Mouse (Mus musculus): ENCODE data around the gene Hba-x.
"Not testable (repeated sequence)": the region's sequence is repeated elsewhere in the genome, so short reads cannot be mapped to it uniquely, and the experiment has no call there.

Gene Hba-x

GRCm38 (mm10) chr11:32250880-32251763 lies 25.1 kb upstream of the Hba-x start:
- DNase-seq = no peak

- no peak for DNase-seq
These were observed 23.1 kb upstream of the Hba-x start for GRCm38 (mm10) chr11:32253121-32253520.

GRCm38 (mm10) chr11:32256146-32256545 lies 20.1 kb upstream of the Hba-x start:
- no peak for DNase-seq

GRCm38 (mm10) chr11:32256566-32256965 lies 19.6 kb upstream of the Hba-x start:
- no peak for DNase-seq

- DNase-seq = no peak
These were observed 13.4 kb upstream of the Hba-x start for GRCm38 (mm10) chr11:32262674-32263415.

- DNase-seq = no peak
These were observed 11.0 kb upstream of the Hba-x start for GRCm38 (mm10) chr11:32265117-32265738.

- DNase-seq = no peak
These were observed 10.0 kb upstream of the Hba-x start for GRCm38 (mm10) chr11:32266194-32266593.

- DNase-seq = no peak
These were observed 9.4 kb upstream of the Hba-x start for GRCm38 (mm10) chr11:32266776-32267175.

GRCm38 (mm10) chr11:32267188-32267884 lies 8.9 kb upstream of the Hba-x start, which contains the start of gene Nprl3:
TSS of gene Nprl3 (minus strand) at chr11:32267707.
- DNase-seq = peak; percentile 96

- no peak for DNase-seq
These were observed 8.2 kb upstream of the Hba-x start for GRCm38 (mm10) chr11:32267964-32268363.

GRCm38 (mm10) chr11:32268952-32269351 lies 7.2 kb upstream of the Hba-x start:
- no peak for DNase-seq

GRCm38 (mm10) chr11:32271178-32271577 lies 5.0 kb upstream of the Hba-x start:
- DNase-seq = no peak

GRCm38 (mm10) chr11:32277736-32278457 lies 1.7 kb downstream of the Hba-x start:
- no peak for DNase-seq

GRCm38 (mm10) chr11:32278458-32278957 lies 2.3 kb downstream of the Hba-x start:
- no peak for DNase-seq

- no peak for DNase-seq
These were observed 4.4 kb downstream of the Hba-x start for GRCm38 (mm10) chr11:32280646-32281045.

- no peak for DNase-seq
These were observed 5.4 kb downstream of the Hba-x start for GRCm38 (mm10) chr11:32281416-32282144.

GRCm38 (mm10) chr11:32283091-32283777 lies 7.0 kb downstream of the Hba-x start, which contains the start of gene Hba-a1:
TSS of gene Hba-a1 (plus strand) at chr11:32283511.
- not testable (repeated sequence) for DNase-seq

GRCm38 (mm10) chr11:32284582-32284981 lies 8.4 kb downstream of the Hba-x start:
- not testable (repeated sequence) for DNase-seq

GRCm38 (mm10) chr11:32285031-32285775 lies 9.0 kb downstream of the Hba-x start:
- no peak for DNase-seq

- not testable (repeated sequence) for DNase-seq
These were observed 9.7 kb downstream of the Hba-x start for GRCm38 (mm10) chr11:32285887-32286286.
